Comparison of ENCODE assay signal across 15 mouse cellular contexts in genomic region chr12:44521496-44521895, GRCm38 (mm10).
"Had no signal": no experiment of that assay in that cellular context is flagged by ENCODE, and none has a peak within 500 bp of the region (broad histone marks: within the 10 kb centered on the region; RNA-seq: fewer than 3 reads in every experiment).

No protein-coding gene starts in this region.

- H3K9me3 ChIP-seq: kidney, embryonic 15.5 days; limb, embryonic 10.5 days; liver, embryonic 15.5 days; neural tube, embryonic 13.5 days had no signal

- H3K27me3 ChIP-seq: kidney, embryonic 15.5 days; liver, embryonic 15.5 days; neural tube, embryonic 13.5 days had no signal

- H3K4me1 ChIP-seq: kidney, embryonic 15.5 days; limb, embryonic 10.5 days; liver, embryonic 15.5 days had no signal

- H3K4me3 ChIP-seq: kidney, embryonic 15.5 days; limb, embryonic 10.5 days; liver, embryonic 15.5 days; neural tube, embryonic 13.5 days had no signal

- ATAC-seq: lung, postnatal 0 days had no signal

- H3K27ac ChIP-seq: kidney, embryonic 15.5 days; limb, embryonic 10.5 days; liver, embryonic 15.5 days; neural tube, embryonic 13.5 days had no signal

- H3K4me2 ChIP-seq: kidney, embryonic 15.5 days; liver, embryonic 11.5 days; liver, embryonic 15.5 days; neural tube, embryonic 13.5 days had no signal

- H3K9ac ChIP-seq: kidney, embryonic 15.5 days; liver, embryonic 15.5 days; neural tube, embryonic 13.5 days had no signal

- DNase-seq: kidney, postnatal 14 days; lung, adult 2 months; lung, postnatal 36 days; midbrain, embryonic 14.5 days; retina, postnatal 1 day; right cerebral cortex, postnatal 4 days; spleen, adult 18-20 months; thymus, adult 18-20 months; thymus, postnatal 25 days had no signal

- H3K36me3 ChIP-seq: kidney, embryonic 15.5 days; limb, embryonic 10.5 days; liver, embryonic 15.5 days; neural tube, embryonic 13.5 days had no signal
